Mouse (Mus musculus) mouse embryonic stem cell (cell line): ENCODE measurements at regions not wholly inside any gene's neighbourhood (a gene's known extent, or its start where the extent isn't known, plus 50 kb on each side); places are given as distances from the start of the nearest gene placed in this dataset.

Experiments used
- in situ Hi-C, 2 experiments: fragments of 300-500 bp; cut with MboI; formaldehyde crosslinking; loops; 1 replicate in 1 of 2; 3 replicates in 1 of 2; pipeline ENCODE4 v1.14.3; 2019 to 2020; ENCODE audit warnings: low sequenced_read_pairs in 2 of 2, low pct_unique_long_range_greater_than_20kb in 1 of 2, mixed read lengths in 1 of 2; ENCODE audit not compliant: unreplicated experiment in 1 of 2

- in situ Hi-C loops: no loop called here
These were observed 115.3 kb downstream of the Rgs21 start for GRCm38 (mm10) chr1:144452141-144452540.

- in situ Hi-C loops: no loop called here
These were observed 115.7 kb downstream of the Rgs21 start for GRCm38 (mm10) chr1:144451731-144452130.

DNA sequence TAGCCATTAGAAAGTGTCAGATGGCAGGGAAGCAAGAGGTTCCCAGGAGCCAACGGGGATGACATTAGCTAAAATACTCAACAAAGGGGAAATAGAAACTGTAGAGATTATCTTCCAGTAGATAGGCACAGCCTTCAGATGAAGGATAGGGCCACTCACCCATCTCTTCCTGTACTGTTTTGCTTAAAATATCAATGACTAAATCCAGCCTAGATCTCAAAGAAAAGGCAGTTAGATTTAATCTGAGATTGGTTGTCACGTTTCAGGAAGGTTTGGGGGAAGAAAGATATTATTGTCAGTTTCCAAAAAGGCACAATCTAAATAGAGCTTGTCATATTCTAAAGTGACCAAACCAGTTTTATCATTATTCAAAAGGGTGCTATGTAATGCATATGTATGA is 130.8 kb downstream of the Rgs21 start:
- in situ Hi-C loops: no loop called here

GRCm38 (mm10) chr1:144432816-144433215 is 134.7 kb downstream of the Rgs21 start:
- in situ Hi-C loops: no loop called here

- in situ Hi-C loops: no loop called here
These were observed 135.8 kb downstream of the Rgs21 start for GRCm38 (mm10) chr1:144431535-144432276.

GRCm38 (mm10) chr1:144421374-144421773 is 146.1 kb downstream of the Rgs21 start:
- in situ Hi-C loops: no loop called here

DNA sequence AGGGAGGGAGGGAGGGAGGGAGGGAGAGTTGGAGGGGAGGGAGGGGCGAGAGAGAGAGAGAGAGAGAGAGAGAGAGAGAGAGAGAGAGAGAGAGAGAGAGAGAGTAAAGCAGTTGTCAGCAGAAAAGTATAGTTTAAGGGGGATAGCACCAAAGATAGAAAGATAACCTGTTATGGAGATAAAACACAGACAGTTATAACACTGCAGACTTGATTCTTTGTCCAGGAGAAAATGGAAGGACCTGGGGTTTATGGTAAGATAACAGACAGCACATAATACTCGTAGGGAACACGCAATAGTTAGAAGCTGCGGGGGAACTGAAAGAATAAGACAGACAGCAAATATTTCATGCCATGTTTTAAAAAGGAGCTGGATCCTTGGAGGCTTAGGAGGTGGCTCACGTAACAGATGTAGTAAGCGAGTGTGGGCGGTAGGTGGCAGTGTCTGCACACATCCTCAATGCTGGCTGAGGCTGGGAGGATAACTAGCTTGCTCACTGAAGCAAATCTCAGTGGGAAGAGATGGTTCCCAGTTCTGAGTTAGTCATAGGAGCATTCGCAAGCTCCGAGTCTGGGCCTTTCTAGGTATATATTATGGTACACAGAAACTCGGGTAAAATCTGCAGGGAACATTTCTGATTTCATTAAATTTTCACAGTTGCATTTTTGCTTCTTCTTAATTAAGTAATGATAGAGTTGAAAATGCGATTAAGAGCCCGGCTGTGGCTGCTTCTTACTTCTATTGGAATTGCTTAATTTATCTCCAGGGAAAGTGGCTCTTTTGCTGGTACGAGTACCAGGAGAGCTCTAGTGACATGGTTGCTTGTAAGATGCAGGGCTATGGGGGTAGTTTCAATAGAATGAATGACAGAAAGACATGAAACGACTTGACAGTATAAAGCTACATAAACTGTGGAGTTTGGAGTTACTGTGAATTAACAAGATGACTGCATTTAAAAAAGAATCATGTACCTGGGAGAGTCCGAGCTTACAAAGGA is 157.6 kb upstream of the Rgs1 start:
- in situ Hi-C loops: no loop called here

DNA sequence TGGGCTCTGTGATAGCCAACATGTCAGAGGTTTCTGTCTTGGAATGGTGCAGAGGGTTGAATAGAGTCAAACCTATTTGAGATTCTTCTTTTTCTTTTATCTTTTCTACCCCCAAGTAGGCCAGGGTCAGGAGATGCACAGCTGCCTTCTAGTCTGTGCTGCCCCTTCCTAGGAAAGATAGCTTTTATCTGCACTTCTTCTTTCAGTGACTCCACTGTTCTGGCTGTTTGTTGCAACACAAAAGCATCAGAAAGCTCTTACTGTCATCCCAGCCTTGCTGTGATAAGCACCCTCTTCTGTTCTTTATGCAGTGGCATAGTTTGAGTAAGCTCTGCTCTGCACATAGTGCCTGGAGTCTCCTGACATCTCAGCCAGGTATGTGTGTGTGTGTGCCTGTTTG is 156.7 kb upstream of the Rgs1 start:
- in situ Hi-C loops: no loop called here

DNA sequence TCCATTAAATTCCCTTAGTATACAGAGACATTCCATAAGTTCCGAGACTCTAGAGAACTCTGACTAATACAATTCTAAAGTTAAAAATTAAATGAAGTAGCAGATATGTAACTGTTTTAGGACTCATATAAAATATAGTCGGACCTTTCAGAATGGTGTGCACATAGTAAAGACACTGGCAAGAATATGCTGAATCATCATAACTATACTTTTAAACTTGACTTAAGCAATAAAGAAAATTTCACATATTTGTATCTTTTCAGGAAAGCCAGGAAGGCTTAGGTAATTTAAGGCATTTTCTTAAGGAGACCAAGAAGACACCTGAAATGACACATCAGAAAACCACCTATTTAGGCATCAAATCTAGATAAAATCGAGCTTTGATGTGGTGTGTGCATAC is 156.0 kb upstream of the Rgs1 start:
- in situ Hi-C loops: no loop called here

DNA sequence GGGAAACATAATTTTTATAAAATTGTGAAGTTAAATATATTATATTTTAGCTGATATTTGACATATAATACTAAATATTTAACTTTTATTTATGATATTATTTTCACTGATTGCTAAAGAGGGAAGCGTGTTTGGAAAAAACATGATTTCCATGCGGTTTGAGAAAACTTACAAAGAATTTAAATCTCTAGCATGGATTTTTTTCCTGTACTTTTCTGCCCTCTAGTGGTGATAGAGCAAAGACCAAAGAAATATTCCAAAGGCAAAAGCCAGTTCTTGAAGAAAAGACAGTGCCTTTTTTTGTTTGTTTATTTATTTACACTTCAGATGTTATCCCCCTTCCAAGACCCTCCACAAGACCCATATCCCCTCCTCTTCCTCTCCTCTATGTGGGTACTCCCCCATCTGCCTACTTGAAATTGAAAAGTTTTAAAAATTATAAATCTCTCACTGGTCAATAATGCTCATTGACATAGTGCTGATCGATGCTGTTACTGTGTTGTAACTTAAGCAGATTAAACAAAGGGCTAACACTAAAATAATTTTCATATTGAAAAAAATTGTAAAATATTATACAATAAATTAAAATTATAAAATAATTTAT is 131.1 kb upstream of the Rgs1 start:
- in situ Hi-C loops: no loop called here

DNA sequence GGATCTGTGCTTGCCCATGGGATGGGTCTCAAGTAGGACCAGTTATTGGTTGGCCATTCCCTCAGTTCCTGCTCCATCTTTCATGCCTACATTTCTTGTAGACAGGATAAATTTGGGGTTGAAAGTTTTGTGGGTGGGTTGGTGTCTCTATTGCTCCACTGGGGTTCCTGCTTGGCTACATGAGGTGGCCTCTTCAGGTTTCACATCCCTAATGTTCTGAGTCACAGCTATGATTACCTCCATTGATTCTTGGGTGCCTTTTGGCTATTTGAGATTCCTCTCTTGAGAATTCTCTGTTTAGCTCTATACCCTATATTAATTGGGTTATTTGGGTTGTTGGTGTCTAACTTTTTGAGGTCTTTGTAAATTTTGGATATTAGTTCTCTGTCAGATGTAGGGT is 125.1 kb upstream of the Rgs1 start:
- in situ Hi-C loops: loop anchor here (25.0 kb wide), 2 partner anchors 162 to 562 kb away; no protein-coding TSS in a partner anchor

GRCm38 (mm10) chr1:144367492-144367891 is 118.5 kb upstream of the Rgs1 start:
- in situ Hi-C loops: loop anchor here (25.0 kb wide), 2 partner anchors 155 to 555 kb away; no protein-coding TSS in a partner anchor

DNA sequence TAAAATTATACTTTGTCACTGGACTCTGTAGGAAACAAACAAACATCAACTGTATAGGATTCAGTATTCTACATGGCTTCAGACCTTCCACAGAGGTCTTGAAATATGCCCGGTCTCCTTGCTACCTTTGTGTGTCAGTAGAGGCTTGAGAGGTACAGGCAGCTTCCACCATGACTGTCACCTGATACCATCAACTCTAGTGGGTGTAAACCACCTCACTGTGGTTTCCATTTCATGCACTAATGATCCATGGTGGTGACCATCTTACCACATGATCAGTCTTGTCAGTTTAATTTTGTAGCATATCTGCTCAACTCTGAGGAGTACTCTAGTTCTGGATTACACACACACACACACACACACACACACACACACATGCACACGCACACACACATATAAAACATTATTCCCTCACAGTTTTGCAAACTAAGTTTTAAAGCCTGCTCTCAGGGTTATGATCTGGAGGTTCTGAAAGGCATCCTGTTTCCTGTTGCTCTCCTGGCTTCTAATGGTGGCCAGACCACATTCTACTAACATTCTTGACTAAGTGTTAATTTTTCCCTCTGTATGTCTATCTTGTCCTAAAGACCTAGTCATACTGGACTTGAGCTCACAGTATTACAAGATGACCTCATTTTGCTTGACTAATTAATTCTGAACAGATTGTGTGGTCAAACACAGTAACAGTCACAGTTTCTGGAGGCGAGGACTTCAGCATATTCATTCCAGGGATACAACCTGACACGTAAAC is 106.7 kb upstream of the Rgs1 start:
- in situ Hi-C loops: loop anchor here (25.0 kb wide), 2 partner anchors 143 to 543 kb away; no protein-coding TSS in a partner anchor

- in situ Hi-C loops: loop anchor here (25.0 kb wide), 2 partner anchors 143 to 543 kb away; no protein-coding TSS in a partner anchor
These were observed 106.0 kb upstream of the Rgs1 start for GRCm38 (mm10) chr1:144355041-144355440.

- in situ Hi-C loops: loop anchor here (25.0 kb wide), 2 partner anchors 141 to 541 kb away; no protein-coding TSS in a partner anchor
These were observed 104.3 kb upstream of the Rgs1 start for GRCm38 (mm10) chr1:144353320-144353719.

DNA sequence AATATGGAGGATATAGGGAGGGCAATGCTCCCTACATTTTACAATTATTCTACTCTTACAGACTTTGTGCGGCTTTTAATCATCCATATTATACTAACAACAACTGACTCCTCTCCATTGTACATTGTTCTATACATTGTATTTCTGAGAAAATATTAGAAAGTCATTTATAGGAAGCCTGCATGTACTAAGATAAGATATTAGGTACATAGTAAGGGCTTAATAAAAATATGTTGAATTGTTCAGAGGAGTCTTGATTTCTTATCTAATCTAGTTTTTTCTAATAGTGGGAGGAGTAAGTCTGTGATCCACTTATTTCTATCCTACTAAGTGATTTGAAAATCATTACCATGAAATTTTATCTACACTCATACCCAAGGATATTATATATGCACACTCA is 94.8 kb upstream of the Rgs1 start:
- in situ Hi-C loops: no loop called here

DNA sequence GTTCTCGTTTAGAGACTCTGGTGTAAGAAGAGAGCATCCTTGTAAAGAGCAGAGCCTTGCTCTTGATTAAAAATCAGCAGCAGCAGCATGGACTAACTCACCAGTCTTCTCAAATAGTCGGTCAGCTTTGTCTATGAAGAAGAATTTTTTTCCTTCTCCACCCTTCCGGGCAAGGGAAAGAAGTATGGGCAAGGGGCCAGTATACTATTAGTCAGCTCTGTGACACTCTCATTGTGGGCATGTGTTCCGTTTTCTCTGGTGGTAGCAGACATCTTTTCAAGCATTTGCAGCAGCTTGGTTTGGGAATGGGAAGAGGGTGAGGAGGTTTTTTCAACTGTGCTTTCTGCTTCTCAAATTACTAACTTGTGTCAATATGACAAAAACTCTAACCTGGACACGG is 94.3 kb upstream of the Rgs1 start:
- in situ Hi-C loops: no loop called here

DNA sequence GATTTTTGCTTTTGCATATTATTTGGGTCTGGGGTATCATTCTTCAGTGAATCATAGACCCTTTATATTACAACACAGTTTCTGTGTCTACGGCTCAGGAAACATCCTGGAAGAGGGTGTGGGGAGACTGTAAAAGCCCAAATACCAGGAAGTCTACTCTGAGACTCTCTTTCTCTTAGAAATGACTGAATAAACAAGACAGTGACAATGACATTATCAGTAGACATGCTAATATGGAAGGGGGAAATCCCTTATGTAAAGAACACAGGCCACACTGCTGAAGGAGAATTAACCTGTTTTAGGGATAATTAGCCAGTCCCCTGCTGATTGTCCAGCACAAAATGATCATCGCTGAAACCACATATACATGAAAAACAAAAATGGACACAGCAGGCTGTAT is 88.5 kb upstream of the Rgs1 start:
- in situ Hi-C loops: no loop called here
